Mouse (Mus musculus): ENCODE data around the gene Polr3gl. TPM values are rescaled to one million over a fixed set of nuclear protein-coding genes. Genes with fewer than 3 reads are reported as not detected.

Polr3gl gene
- polyA plus RNA-seq, 1 experiment from 2014 or later, result 8.0 TPM

GRCm38 (mm10) chr3:96551203-96551602 lies 42.8 kb downstream of the Polr3gl start:
- Histone ChIP-seq H3K36me3 (ENCODE audit: control insufficient read depth, insufficient read depth, low read length) (no peaks in the 10 kb centered on the region), H3K27ac (ENCODE audit: low read depth, low read length) (no peak overlapping the region), H3K9ac (ENCODE audit: low read length) (no peak overlapping the region), H3K9me3 (replicated peaks; ENCODE audit: control insufficient read depth, low read length) (no peaks in the 10 kb centered on the region), H3K4me3 (ENCODE audit: low read depth, low read length) (no peak overlapping the region), H3K4me1 (ENCODE audit: control insufficient read depth, insufficient read depth, low read length) (peaks cover 10% of the 10 kb centered on the region), H3K4me2 (ENCODE audit: low read length) (no peak overlapping the region), H3K27me3 (replicated peaks; ENCODE audit: control insufficient read depth, insufficient read depth, low read length) (no peaks in the 10 kb centered on the region)
- ATAC-seq (no peak), DNase-seq (ENCODE audit: low spot score) (peak; percentile 72)
- WGBS, result 6% methylated on average over 8 of the region's 8 CpGs

- no peak for ATAC-seq
- no peaks in the 10 kb centered on the region for H3K27me3 ChIP-seq (replicated peaks; ENCODE audit: control insufficient read depth, insufficient read depth, low read length)
- 84% methylated on average over 5 of the region's 5 CpGs for WGBS
These were observed 44.6 kb downstream of the Polr3gl start for GRCm38 (mm10) chr3:96549346-96549745.

GRCm38 (mm10) chr3:96548824-96549223 lies 45.2 kb downstream of the Polr3gl start:
- H3K9me3 ChIP-seq (replicated peaks; ENCODE audit: control insufficient read depth, low read length), result no peaks in the 10 kb centered on the region
- H3K27ac ChIP-seq (ENCODE audit: low read depth, low read length), result no peak overlapping the region
- H3K36me3 ChIP-seq (ENCODE audit: control insufficient read depth, insufficient read depth, low read length), result no peaks in the 10 kb centered on the region
- no peak overlapping the region for H3K4me2 ChIP-seq (ENCODE audit: low read length)
- ATAC-seq, result no peak
- 86% methylated on average over 7 of the region's 7 CpGs for WGBS
- H3K27me3 ChIP-seq (replicated peaks; ENCODE audit: control insufficient read depth, insufficient read depth, low read length), result no peaks in the 10 kb centered on the region
- no peaks in the 10 kb centered on the region for H3K4me1 ChIP-seq (ENCODE audit: control insufficient read depth, insufficient read depth, low read length)
- no peak overlapping the region for H3K4me3 ChIP-seq (ENCODE audit: low read depth, low read length)
- DNase-seq (ENCODE audit: low spot score), result no peak
- no peak overlapping the region for H3K9ac ChIP-seq (ENCODE audit: low read length)

More at GRCm38 (mm10) chr3:96549346-96549745, 44.6 kb downstream of the Polr3gl start:
- no peak overlapping the region for H3K9ac ChIP-seq (ENCODE audit: low read length)
- H3K9me3 ChIP-seq (replicated peaks; ENCODE audit: control insufficient read depth, low read length), result no peaks in the 10 kb centered on the region
- H3K27ac ChIP-seq (ENCODE audit: low read depth, low read length), result no peak overlapping the region
- H3K36me3 ChIP-seq (ENCODE audit: control insufficient read depth, insufficient read depth, low read length), result no peaks in the 10 kb centered on the region
- H3K4me3 ChIP-seq (ENCODE audit: low read depth, low read length), result no peak overlapping the region
- DNase-seq (ENCODE audit: low spot score), result no peak
- H3K4me2 ChIP-seq (ENCODE audit: low read length), result no peak overlapping the region
- no peaks in the 10 kb centered on the region for H3K4me1 ChIP-seq (ENCODE audit: control insufficient read depth, insufficient read depth, low read length)

GRCm38 (mm10) chr3:96547389-96547960 lies 46.5 kb downstream of the Polr3gl start:
- no peaks in the 10 kb centered on the region for H3K36me3 ChIP-seq (ENCODE audit: control insufficient read depth, insufficient read depth, low read length)
- H3K4me3 ChIP-seq (ENCODE audit: low read depth, low read length), result no peak overlapping the region
- DNase-seq (ENCODE audit: low spot score) (peak; percentile 81), ATAC-seq (no peak; the same call in none of the 2 replicates)
- WGBS, result 8% methylated on average over 14 of the region's 14 CpGs
- H3K4me2 ChIP-seq (ENCODE audit: low read length), result 0 out of 2 replicates have a peak overlapping the region, but pooled peaks have one; percentile 22
- H3K9ac ChIP-seq (ENCODE audit: low read length), result no peak overlapping the region
- no peaks in the 10 kb centered on the region for H3K4me1 ChIP-seq (ENCODE audit: control insufficient read depth, insufficient read depth, low read length)
- no peaks in the 10 kb centered on the region for H3K27me3 ChIP-seq (replicated peaks; ENCODE audit: control insufficient read depth, insufficient read depth, low read length)
- H3K9me3 ChIP-seq (replicated peaks; ENCODE audit: control insufficient read depth, low read length), result no peaks in the 10 kb centered on the region
- H3K27ac ChIP-seq (ENCODE audit: low read depth, low read length), result no peak overlapping the region

GRCm38 (mm10) chr3:96546880-96547279 lies 47.1 kb downstream of the Polr3gl start:
- Histone ChIP-seq H3K9me3 (replicated peaks; ENCODE audit: control insufficient read depth, low read length) (no peaks in the 10 kb centered on the region), H3K4me2 (ENCODE audit: low read length) (0 out of 2 replicates have a peak overlapping the region, but pooled peaks have one; percentile 14), H3K4me3 (ENCODE audit: low read depth, low read length) (no peak overlapping the region), H3K27ac (ENCODE audit: low read depth, low read length) (no peak overlapping the region), H3K4me1 (ENCODE audit: control insufficient read depth, insufficient read depth, low read length) (no peaks in the 10 kb centered on the region), H3K27me3 (replicated peaks; ENCODE audit: control insufficient read depth, insufficient read depth, low read length) (no peaks in the 10 kb centered on the region), H3K36me3 (ENCODE audit: control insufficient read depth, insufficient read depth, low read length) (no peaks in the 10 kb centered on the region), H3K9ac (ENCODE audit: low read length) (no peak overlapping the region; the same call in 1 of the 2 replicates)
- no peak for DNase-seq (ENCODE audit: low spot score)
- WGBS, result 47% methylated on average over 4 of the region's 4 CpGs
- ATAC-seq, result 0 out of 2 replicates have a peak, but pooled peaks have one; percentile 32

GRCm38 (mm10) chr3:96545565-96545964 lies 48.4 kb downstream of the Polr3gl start:
- no peak overlapping the region for H3K4me2 ChIP-seq (ENCODE audit: low read length)
- no peak for ATAC-seq
- H3K4me3 ChIP-seq (ENCODE audit: low read depth, low read length), result no peak overlapping the region
- H3K27me3 ChIP-seq (replicated peaks; ENCODE audit: control insufficient read depth, insufficient read depth, low read length), result no peaks in the 10 kb centered on the region
- H3K36me3 ChIP-seq (ENCODE audit: control insufficient read depth, insufficient read depth, low read length), result no peaks in the 10 kb centered on the region
- WGBS, result 42% methylated on average over 1 of the region's 1 CpGs
- no peak for DNase-seq (ENCODE audit: low spot score)
- H3K9me3 ChIP-seq (replicated peaks; ENCODE audit: control insufficient read depth, low read length), result no peaks in the 10 kb centered on the region
- no peak overlapping the region for H3K9ac ChIP-seq (ENCODE audit: low read length)
- H3K27ac ChIP-seq (ENCODE audit: low read depth, low read length), result no peak overlapping the region
- no peaks in the 10 kb centered on the region for H3K4me1 ChIP-seq (ENCODE audit: control insufficient read depth, insufficient read depth, low read length)

GRCm38 (mm10) chr3:96543345-96543744 lies 50.6 kb downstream of the Polr3gl start:
- H3K27me3 ChIP-seq (replicated peaks; ENCODE audit: control insufficient read depth, insufficient read depth, low read length), result no peaks in the 10 kb centered on the region
- 91% methylated on average over 11 of the region's 11 CpGs for WGBS
- no peak overlapping the region for H3K4me2 ChIP-seq (ENCODE audit: low read length)
- H3K36me3 ChIP-seq (ENCODE audit: control insufficient read depth, insufficient read depth, low read length), result no peaks in the 10 kb centered on the region
- H3K27ac ChIP-seq (ENCODE audit: low read depth, low read length), result no peak overlapping the region
- DNase-seq (ENCODE audit: low spot score) (no peak), ATAC-seq (no peak)
- no peaks in the 10 kb centered on the region for H3K9me3 ChIP-seq (replicated peaks; ENCODE audit: control insufficient read depth, low read length)
- no peak overlapping the region for H3K4me3 ChIP-seq (ENCODE audit: low read depth, low read length)
- H3K4me1 ChIP-seq (ENCODE audit: control insufficient read depth, insufficient read depth, low read length), result no peaks in the 10 kb centered on the region
- H3K9ac ChIP-seq (ENCODE audit: low read length), result no peak overlapping the region

GRCm38 (mm10) chr3:96542554-96542953 lies 51.4 kb downstream of the Polr3gl start:
- Histone ChIP-seq H3K27ac (ENCODE audit: low read depth, low read length) (no peak overlapping the region), H3K9ac (ENCODE audit: low read length) (no peak overlapping the region), H3K4me3 (ENCODE audit: low read depth, low read length) (no peak overlapping the region), H3K4me1 (ENCODE audit: control insufficient read depth, insufficient read depth, low read length) (no peaks in the 10 kb centered on the region), H3K27me3 (replicated peaks; ENCODE audit: control insufficient read depth, insufficient read depth, low read length) (no peaks in the 10 kb centered on the region), H3K9me3 (replicated peaks; ENCODE audit: control insufficient read depth, low read length) (no peaks in the 10 kb centered on the region), H3K36me3 (ENCODE audit: control insufficient read depth, insufficient read depth, low read length) (no peaks in the 10 kb centered on the region), H3K4me2 (ENCODE audit: low read length) (no peak overlapping the region)
- 79% methylated on average over 8 of the region's 8 CpGs for WGBS
- DNase-seq (ENCODE audit: low spot score) (peak; percentile 27), ATAC-seq (no peak)

GRCm38 (mm10) chr3:96541328-96542078 lies 52.5 kb downstream of the Polr3gl start:
- WGBS, result 20% methylated on average over 14 of the region's 14 CpGs
- DNase-seq (ENCODE audit: low spot score) (peak; percentile 45), ATAC-seq (no peak)
- Histone ChIP-seq H3K4me1 (ENCODE audit: control insufficient read depth, insufficient read depth, low read length) (no peaks in the 10 kb centered on the region), H3K36me3 (ENCODE audit: control insufficient read depth, insufficient read depth, low read length) (no peaks in the 10 kb centered on the region), H3K4me2 (ENCODE audit: low read length) (no peak overlapping the region), H3K27ac (ENCODE audit: low read depth, low read length) (no peak overlapping the region), H3K4me3 (ENCODE audit: low read depth, low read length) (no peak overlapping the region), H3K9ac (ENCODE audit: low read length) (0 out of 2 replicates have a peak overlapping the region, but pooled peaks have one; percentile 29), H3K27me3 (replicated peaks; ENCODE audit: control insufficient read depth, insufficient read depth, low read length) (no peaks in the 10 kb centered on the region), H3K9me3 (replicated peaks; ENCODE audit: control insufficient read depth, low read length) (no peaks in the 10 kb centered on the region)

Measured in forebrain, embryonic 14.5 days (tissue).